Mouse (Mus musculus): Measurements from ENCODE around the gene Leng1.

The Leng1 gene

GRCm38 (mm10) chr7:3629030-3629429 lies 36.6 kb downstream of the Leng1 start:
- DNase-seq, result no peak

GRCm38 (mm10) chr7:3617242-3617995 lies 48.2 kb downstream of the Leng1 start, which contains the start of gene Ndufa3:
TSS of gene Ndufa3 (plus strand) at chr7:3617373.
- peak; percentile 90 to 95 for DNase-seq

- DNase-seq, result peak in 1 of 2 experiments; percentile 70
Observed at GRCm38 (mm10) chr7:3616389-3617241, 49.0 kb downstream of the Leng1 start.

- DNase-seq, result no peak
Observed at GRCm38 (mm10) chr7:3616057-3616388, 49.6 kb downstream of the Leng1 start, which contains the start of gene Oscar. TSS of gene Oscar (minus strand) at chr7:3616157.

GRCm38 (mm10) chr7:3614021-3614420 lies 51.6 kb downstream of the Leng1 start:
- DNase-seq, result no peak

- no peak for DNase-seq
Observed at GRCm38 (mm10) chr7:3611006-3611405, 54.6 kb downstream of the Leng1 start.

- no peak for DNase-seq
Observed at GRCm38 (mm10) chr7:3610437-3610836, 55.2 kb downstream of the Leng1 start.
